Mouse (Mus musculus) lung, adult 18-20 months (tissue): ENCODE results near the gene Olfr150.
"Not testable (repeated sequence)": the region's sequence is repeated elsewhere in the genome, so short reads cannot be mapped to it uniquely, and the experiment has no call there.

Experiments
- DNase-seq, 2 experiments: peaks; one replicate each; pipeline ENCODE4 v3.0.0; 2022; ENCODE audit warnings: mixed read lengths in 2 of 2

Gene Olfr150

DNA sequence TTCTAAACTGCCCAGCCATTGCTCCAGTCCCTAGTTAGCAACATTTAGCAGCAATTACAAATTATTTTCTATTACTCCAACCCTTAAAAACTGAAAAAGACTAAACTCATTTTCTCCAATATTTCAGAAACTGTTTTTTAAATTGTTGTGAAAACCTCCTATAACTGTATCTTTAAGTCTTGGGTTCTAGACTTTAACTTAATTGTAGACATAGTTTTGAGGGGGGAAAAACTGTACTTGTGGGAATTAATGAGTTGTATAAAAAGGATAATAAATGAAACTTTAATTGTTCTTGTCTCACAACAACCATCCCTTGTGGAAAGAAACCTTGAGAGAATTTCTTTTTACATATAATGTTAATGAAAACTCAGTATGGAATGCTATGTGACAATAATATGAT, at the start of gene Olfr150:
Olfr150 (plus strand) TSS at position 301 of the 400 bp plus-strand sequence.
- no peak for DNase-seq

DNA sequence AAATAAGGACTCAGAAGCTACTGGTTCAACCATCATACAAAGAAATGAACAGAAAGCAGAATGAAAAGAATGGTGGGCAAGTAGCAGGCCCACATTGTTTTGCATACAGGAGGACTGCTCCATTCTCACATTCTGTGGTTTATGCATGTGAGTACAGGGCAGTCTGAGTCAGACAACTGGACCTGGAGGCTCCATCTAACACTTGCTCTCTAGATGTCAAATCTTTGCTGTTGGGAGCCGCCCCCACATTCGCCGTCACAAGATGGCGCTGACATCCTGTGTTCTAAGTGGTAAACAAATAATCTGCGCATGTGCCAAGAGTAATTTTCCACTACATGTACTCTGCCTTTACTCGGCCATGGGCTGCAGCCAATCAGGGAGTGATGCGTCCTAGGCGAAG, 29.7 kb upstream of the Olfr150 start:
- DNase-seq = not testable (repeated sequence)

DNA sequence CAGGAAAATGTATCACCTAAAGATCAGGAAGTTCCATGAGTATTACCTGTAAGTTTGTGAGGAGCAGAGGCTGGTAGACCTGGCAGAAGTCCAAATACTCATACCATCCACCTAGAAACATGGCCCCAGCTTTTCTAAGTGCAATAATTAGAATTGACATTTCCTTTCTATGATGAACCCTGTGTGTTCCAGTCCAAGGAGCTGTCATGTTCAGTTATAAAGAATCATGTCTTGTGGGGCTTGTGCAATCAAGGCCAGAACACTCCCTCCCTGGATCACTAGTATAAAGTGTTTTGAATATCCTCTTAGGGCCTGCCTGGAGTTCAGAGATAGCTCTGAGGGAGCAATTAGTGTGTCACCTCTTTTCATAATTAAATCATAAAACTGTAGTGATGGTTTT, 23.8 kb upstream of the Olfr150 start, which contains the start of gene Olfr149:
Olfr149 (minus strand) TSS at position 101 of the 400 bp plus-strand sequence.
- no peak for DNase-seq

DNA sequence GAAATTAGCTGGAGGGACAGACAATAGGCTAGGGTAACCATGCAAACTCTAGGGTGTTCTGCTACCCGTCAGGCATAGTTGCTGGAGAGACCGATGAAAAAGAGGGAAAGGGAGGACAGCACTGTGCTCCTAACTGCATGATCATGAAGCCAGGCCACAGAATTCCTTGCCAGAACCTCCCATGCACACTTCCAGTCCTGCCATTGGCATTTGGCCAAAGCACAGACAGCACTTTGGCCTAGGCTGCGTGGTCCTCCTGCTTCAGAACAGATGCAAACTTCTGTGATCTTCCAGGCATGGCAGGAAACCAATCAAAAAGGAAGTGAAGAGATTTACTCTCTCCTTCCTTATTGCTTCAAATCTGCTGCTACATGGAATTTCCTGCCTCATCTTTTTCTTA, 21.8 kb upstream of the Olfr150 start:
- no peak for DNase-seq

DNA sequence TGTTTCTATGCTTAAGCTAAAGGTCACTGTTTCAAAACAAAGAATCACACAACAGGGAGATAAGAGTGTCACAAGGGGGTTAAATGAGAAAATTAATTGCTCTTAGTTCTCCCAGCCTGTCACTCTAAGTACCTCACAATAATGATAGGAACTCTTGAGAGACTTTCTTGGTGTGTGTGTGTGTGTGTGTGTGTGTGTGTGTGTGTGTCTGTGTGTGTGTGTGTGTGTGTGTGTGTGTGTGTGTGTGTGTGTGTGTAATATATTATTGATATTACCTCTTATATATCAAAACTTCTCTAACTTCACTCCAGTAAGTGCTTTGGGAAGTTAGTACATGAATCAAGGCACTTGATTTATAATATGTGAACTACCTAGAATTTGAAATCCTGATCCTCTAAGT, 19.7 kb upstream of the Olfr150 start, which contains the start of gene Olfr965:
Olfr965 (plus strand) TSS at position 301 of the 400 bp plus-strand sequence.
- no peak for DNase-seq

DNA sequence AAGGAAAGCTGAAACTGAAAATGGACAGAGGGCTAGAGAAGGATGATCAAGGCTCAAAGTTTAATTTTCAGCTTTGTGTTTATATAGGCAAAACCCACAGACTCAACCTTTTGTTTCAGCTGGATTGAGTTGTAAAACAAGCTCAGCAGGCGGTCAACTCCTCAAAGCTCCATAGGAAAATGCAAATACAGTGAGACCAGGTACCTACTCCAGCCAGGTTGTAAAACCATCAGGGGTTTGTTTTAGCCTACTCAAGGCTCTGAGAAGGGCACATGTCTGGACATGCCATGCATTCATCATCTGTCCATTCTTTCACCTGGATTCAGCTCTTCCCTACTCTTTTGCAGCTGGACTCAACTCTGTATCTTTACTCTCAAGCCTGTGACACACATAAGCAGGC, 10.0 kb downstream of the Olfr150 start:
- no peak for DNase-seq

DNA sequence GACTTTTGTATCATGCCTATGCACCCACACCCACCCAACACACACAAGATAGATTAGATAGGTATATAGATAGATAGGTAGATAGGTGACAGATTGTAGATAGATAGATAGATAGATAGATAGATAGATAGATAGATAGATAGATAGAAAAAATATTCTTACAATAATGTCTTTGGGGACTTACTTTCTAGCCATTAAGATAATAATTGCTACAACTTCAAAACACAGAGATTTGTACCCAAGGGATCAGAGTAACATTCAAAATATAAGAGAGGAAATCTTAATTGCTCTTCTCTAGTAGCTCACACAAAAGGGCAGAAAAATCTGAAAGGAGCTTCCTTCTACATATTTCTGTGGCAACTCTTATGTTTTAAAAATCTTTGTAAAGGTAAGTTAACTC, 15.2 kb downstream of the Olfr150 start, which contains the start of gene Olfr967:
Olfr967 (plus strand) TSS at position 301 of the 400 bp plus-strand sequence.
- DNase-seq = no peak

DNA sequence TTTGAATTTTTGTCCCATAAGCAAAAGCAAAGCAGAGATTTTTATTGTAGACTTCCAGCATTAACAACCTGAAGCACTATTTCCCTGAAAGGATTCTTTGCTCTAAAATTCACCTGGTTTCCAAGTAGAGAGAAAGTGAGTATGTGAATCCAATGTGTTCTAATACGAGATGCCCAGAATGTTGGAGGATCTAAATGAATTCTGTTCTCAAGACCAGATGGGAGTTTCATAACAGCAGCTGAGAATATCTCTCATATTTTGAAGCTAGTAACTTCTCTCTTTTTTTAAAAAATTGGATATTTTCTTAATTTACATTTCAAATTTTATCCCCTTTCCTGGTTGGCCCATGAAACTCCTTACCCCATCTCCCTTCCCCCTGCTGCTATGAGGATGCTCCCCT, 15.7 kb downstream of the Olfr150 start:
- DNase-seq = no peak

DNA sequence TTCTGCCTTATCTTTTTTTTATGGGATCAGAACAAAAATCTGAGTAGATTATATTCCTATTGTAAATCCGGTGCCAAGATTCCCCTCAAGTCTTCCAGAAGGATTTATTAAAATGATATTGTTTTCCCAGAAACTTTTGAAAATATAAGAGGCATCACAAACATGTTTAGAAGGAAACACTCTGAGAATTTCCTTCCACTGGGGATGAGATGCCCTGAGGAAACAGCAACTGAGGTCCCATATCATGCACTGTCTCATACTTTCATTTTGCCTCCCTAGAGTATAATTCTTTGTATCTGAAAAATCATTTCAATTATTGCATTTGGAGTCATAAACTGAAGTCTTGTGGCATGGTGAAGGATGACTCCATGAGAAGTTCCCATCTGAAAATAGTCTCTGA, 52.4 kb downstream of the Olfr150 start, which contains the start of gene Olfr968:
Olfr968 (minus strand) TSS at position 101 of the 400 bp plus-strand sequence.
- DNase-seq = no peak
